Mouse (Mus musculus): ENCODE measurements around the gene Cab39l.

- TF ChIP-seq POLR2A (IDR thresholded peaks at IDR 0.05; ENCODE audit: borderline replicate concordance, extremely low read depth, insufficient read depth, insufficient read length, poor library complexity, severe bottlenecking) (no peak), CTCF (IDR thresholded peaks at IDR 0.05; ENCODE audit: borderline replicate concordance, extremely low read depth, insufficient read depth, insufficient read length) (no peak)
Measured at GRCm38 (mm10) chr14:59430556-59430955, 10.2 kb upstream of the Cab39l start.
